Mouse (Mus musculus) G1E (cell line): ENCODE results near the gene Madd.

Experiments used
- CTCF ChIP-seq: IDR thresholded peaks from 2 replicates; pipeline ENCODE4 v1.5.1; 2012; ENCODE audit warnings: low read depth, low read length, inconsistent platforms, mixed read lengths
- POLR2AphosphoS5 ChIP-seq: IDR thresholded peaks from 2 replicates; pipeline ENCODE4 v1.6.1; 2012; ENCODE audit warnings: low read depth, low read length, inconsistent platforms; ENCODE audit not compliant: insufficient replicate concordance
- TAL1 ChIP-seq: conservative IDR thresholded peaks from 2 replicates; pipeline ENCODE4 v1.6.1; 2012; ENCODE audit warnings: low read depth, low read length, inconsistent platforms, mixed read lengths

DNA sequence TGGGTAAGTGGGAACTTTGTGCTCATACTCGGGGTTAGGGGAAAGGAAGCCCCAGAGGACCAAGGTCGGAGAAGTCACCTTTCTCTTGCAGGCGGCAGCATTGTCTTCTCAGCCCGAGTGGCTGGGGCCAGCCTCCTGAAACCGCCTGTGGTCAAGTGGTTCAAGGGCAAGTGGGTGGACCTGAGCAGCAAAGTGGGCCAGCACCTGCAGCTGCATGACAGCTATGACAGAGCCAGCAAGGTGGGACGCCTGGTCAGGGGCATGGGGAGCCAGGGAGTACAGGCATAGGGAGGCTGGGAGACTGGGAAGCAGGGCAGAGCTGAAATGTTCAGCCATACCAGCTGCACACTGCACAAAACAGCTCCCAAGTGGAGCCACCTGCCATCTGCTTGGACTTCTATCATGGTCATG, 63.4 kb downstream of the Madd start:
- TF ChIP-seq CTCF (no peak), POLR2AphosphoS5 (no peak), TAL1 (no peak)
